Mouse (Mus musculus) ES-Bruce4 (cell line): ENCODE data around the gene Slc24a3.

Experiments used
- CTCF ChIP-seq: IDR thresholded peaks from one replicate; pipeline ENCODE4 v1.8.1; 2011; ENCODE audit warnings: low read depth, low read length
- POLR2A ChIP-seq: IDR thresholded peaks from one replicate; pipeline ENCODE4 v1.8.1; 2011; ENCODE audit warnings: low read length; ENCODE audit not compliant: insufficient read depth

DNA sequence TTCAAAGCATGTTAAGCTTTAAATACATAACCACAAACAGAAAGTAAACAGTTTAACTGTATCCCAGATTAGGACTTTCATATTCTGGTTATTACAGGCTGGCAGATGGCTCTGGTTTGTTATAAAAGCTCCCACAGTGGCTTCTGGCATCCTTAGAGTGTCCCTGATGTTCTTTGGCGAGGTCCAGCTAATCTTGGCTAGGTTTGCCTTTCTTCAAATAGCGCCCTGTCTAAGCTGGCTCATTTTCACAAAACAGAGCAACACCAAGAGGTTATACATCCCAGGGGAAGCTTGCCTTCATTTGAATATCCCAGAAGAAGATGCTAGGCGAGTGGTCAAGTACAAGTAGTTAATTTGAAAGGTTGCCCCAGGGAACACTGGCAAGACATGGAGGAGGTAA is 354.5 kb downstream of the Slc24a3 start:
- TF ChIP-seq POLR2A (no peak), CTCF (no peak)
